Mouse (Mus musculus) small intestine, adult 2 months (tissue): Measurements from ENCODE around the gene Nms.

Source experiments
- CTCF ChIP-seq: fragments of 200-500 bp; IDR thresholded peaks from 2 replicates; pipeline ENCODE4 v1.5.1; 2012; ENCODE audit warnings: low read depth, mild to moderate bottlenecking, control low read depth, inconsistent platforms, low read length, moderate library complexity, mixed read lengths; ENCODE audit not compliant: insufficient replicate concordance, insufficient read length; ENCODE audit errors: extremely low read depth
- POLR2A ChIP-seq: fragments of 200-500 bp; IDR thresholded peaks from 2 replicates; pipeline ENCODE4 v1.6.1; 2012; ENCODE audit warnings: low read depth, mild to moderate bottlenecking, control low read depth, inconsistent platforms, low read length, moderate library complexity

DNA sequence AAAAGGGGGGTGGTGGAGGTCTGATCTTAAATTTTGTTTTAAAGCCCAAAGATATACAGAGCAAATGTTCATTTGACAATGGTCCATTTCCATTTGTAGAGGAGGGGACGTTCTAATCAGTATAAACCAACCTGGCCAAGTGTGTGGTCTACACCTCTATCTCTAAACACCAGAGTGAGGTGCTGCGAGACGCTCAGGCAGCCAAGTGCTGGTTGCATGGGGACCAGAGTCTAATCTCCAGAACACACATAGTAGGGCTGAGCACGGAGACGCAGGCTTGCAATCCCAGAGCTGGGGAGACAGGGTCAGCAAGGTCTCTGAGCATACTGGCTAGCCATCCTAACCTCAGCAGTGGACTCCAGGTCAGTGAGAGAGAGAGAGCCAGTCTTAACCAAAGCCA lies 47.5 kb upstream of the Nms start:
- TF ChIP-seq POLR2A (no peak), CTCF (no peak)
